Mouse (Mus musculus) MEL (cell line): ENCODE results near the gene Pxn.

Source experiments
- CTCF ChIP-seq, 3 experiments: IDR thresholded peaks in 2 of 3; conservative IDR thresholded peaks in 1 of 3; 2 replicates each; pipeline ENCODE4 v1.5.1; 2011 to 2012; ENCODE audit warnings: low read length in 3 of 3, low read depth in 2 of 3, mild to moderate bottlenecking in 2 of 3, improper control_type of control experiment in 1 of 3, inconsistent platforms in 1 of 3, mixed read lengths in 1 of 3, moderate library complexity in 1 of 3; ENCODE audit not compliant: control insufficient read depth in 1 of 3, insufficient read depth in 1 of 3, poor library complexity in 1 of 3, severe bottlenecking in 1 of 3
- HCFC1 ChIP-seq: IDR thresholded peaks from 2 replicates; pipeline ENCODE4 v1.6.1; 2012; ENCODE audit warnings: low read depth, mild to moderate bottlenecking, inconsistent platforms, low read length, improper control_type of control experiment, moderate library complexity

DNA sequence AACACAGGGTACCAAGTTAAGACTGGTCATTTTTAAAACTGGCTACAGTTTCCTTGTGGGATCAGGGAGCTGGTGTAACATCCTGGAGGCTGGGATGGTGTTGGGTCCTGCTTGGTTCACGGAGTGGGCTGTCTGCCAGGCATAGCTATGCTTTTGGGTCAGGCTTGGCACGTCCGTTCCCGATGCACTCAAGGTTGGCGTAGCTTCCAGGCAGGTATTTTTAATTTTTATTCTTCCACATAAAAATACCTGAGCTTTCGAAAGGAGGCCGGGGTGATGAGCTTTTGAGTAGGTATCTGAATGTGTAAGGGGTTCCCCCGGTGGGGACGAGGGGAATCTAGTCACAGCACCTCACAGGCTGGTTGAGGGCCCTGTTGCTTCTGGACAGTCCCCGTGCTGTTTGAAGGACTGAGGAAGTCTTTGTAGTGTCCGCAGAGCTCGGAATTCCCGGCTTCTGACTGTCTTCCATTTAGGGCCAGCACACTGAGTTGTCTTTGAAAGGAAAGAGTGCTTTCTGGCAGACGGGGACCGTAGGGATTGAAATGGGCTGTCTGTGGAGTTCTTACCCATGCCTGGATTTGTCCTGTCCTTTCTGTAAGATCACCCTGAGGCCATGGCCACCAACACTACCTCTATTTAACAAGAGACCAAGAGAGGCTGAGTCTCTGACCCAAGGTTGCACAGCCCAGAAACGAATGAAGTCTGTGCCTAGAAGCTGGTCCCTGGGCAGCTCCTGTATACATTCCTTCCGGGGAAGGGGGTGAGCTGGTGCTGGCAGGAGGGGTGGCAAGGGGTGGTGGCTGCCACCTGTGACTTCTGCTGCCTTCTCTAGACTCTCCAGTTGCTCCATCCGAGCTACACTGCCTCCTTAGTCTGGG, 1.7 kb downstream of the Pxn start:
- TF ChIP-seq CTCF (IDR thresholded peaks at IDR 0.05 in 2 of 3, conservative IDR thresholded peaks at IDR 0.05 in 1 of 3; ENCODE audit: control insufficient read depth in 1 of 3, insufficient read depth in 1 of 3, low read depth in 2 of 3, low read length in 3 of 3, poor library complexity in 1 of 3, severe bottlenecking in 1 of 3) (no peak), HCFC1 (no peak)
